Mouse (Mus musculus): ENCODE measurements around the gene Zfp995. TPM values are rescaled to one million over a fixed set of nuclear protein-coding genes. Genes with fewer than 3 reads are reported as not detected.
"Not testable (repeated sequence)": the region's sequence is repeated elsewhere in the genome, so short reads cannot be mapped to it uniquely, and the experiment has no call there.

The Zfp995 gene
- 8.9 and 9.6 TPM in 2 replicates for polyA plus RNA-seq (2015; fragmentation: Nextera tagmentation; extraction: Ambion mirVana)

DNA sequence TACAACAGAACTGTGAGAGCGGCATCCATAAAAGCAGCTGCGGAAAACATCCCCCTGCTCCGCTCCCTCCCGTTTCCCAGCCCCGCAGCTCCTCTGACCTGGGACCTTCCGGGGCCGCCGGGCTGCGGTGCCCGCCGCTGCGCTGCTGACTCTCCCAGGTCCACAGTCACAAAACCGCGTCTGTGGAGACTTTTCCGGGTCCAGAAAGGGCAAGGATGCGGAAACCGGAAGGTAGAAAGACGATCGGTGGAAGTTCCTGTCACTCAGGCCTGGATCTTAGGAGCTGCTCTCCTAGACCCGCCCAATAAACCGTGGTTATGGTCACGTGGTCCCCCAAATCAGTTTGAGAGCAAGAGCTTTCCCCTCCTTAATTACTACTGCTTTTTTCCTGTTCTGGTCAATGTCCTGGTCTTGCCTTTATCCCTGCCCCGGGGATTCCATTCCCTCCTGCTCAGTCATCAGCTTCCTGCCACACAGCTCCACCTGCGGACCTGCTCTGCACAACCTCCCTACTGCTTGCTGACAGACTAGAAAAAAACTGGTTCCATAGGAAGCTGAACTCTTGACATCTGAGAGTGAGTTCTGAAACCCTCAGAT, at the start of gene Zfp995:
Gene Zfp995, minus strand, starts transcription at position 471 of the 597 bp plus-strand sequence.
- Histone ChIP-seq H3K4me3 (peak within 1 kb of the TSS; percentile 87), H3K4me2 (peak within 1 kb of the TSS; percentile 84), H3K9ac (peak within 1 kb of the TSS; percentile 92), H3K27ac (peak within 1 kb of the TSS; percentile 75), H3K4me1 (peaks cover 11% of the 10 kb centered on the region)
- not testable (repeated sequence) for H3K9me3 ChIP-seq; H3K36me3 ChIP-seq (replicated peaks); H3K27me3 ChIP-seq (replicated peaks)
- peak; percentile 99 for ATAC-seq (replicated peaks)
- 0% methylated on average over 24 of the region's 24 CpGs for WGBS

DNA sequence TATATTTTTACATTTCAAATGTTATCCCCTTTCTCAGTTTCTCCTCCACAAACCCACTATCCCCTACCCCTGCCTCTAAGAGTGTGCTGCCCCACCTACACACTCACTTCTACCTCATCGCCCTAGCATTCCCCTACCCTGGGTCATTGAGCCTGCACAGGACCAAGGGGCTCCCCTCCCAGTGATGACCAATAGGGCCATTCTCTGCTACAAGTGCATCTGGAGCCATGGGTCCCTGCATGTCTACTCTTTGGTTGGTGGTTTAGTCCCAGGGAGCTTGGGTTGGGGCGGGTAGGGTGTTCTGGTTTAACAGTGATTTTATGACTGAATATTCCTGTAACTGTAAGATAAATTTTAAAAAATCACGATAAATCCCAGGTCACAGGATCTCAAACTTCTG, 687 bp downstream of the Zfp995 start:
- Histone ChIP-seq H3K4me1 (peaks cover 11% of the 10 kb centered on the region), H3K27ac (peak overlapping the region; percentile 75; the same call in 1 of the 2 replicates), H3K4me3 (peak overlapping the region; percentile 87), H3K27me3 (replicated peaks) (no peaks in the 10 kb centered on the region), H3K9me3 (no peaks in the 10 kb centered on the region), H3K4me2 (peak overlapping the region; percentile 84), H3K9ac (peak overlapping the region; percentile 92), H3K36me3 (replicated peaks) (no peaks in the 10 kb centered on the region)
- ATAC-seq (replicated peaks): peak; percentile 85
- 3% methylated on average over 3 of the region's 3 CpGs for WGBS

DNA sequence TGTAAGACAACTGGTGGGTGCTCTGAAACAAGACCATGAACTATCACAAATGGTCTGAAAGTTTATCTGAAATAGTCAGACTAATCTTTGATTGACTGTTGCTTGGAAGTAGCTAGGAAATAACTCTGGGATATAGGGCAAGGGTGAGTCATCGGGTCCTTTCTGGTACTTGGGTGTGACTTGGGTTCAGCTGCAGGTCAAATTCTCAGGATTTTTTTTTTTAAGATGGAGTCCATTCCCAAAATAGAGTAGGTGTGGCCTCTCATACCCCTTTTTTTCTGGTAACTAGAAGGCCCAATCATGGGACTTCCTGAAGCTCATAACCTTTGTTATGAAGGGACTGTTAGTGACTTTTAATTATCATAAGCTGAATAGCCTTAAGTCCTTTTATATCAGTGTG, 38.5 kb downstream of the Zfp995 start:
- H3K27ac ChIP-seq: no peak overlapping the region
- no peaks in the 10 kb centered on the region for H3K27me3 ChIP-seq (replicated peaks)
- H3K4me1 ChIP-seq: no peaks in the 10 kb centered on the region
- H3K4me3 ChIP-seq: no peak overlapping the region
- no peaks in the 10 kb centered on the region for H3K9me3 ChIP-seq
- no peak overlapping the region for H3K4me2 ChIP-seq
- H3K36me3 ChIP-seq (replicated peaks): no peaks in the 10 kb centered on the region
- H3K9ac ChIP-seq: no peak overlapping the region
- ATAC-seq (replicated peaks): no peak
- WGBS: 91% methylated on average over 1 of the region's 1 CpGs

- not testable (repeated sequence) for H3K4me2 ChIP-seq; H3K27ac ChIP-seq; H3K4me3 ChIP-seq; H3K4me1 ChIP-seq; H3K36me3 ChIP-seq (replicated peaks); H3K27me3 ChIP-seq (replicated peaks); H3K9ac ChIP-seq; H3K9me3 ChIP-seq
- WGBS: 89% methylated on average over 8 of the region's 8 CpGs
- ATAC-seq (replicated peaks): peak; percentile 48; the same call in 1 of the 2 replicates
Observed at GRCm38 (mm10) chr17:21846322-21846582, 63.5 kb downstream of the Zfp995 start.

- Histone ChIP-seq H3K27me3 (replicated peaks) (no peaks in the 10 kb centered on the region), H3K36me3 (replicated peaks) (no peaks in the 10 kb centered on the region), H3K27ac (peak within 1 kb of the TSS; percentile 23; the same call in 1 of the 2 replicates), H3K9ac (peak within 1 kb of the TSS; percentile 63), H3K4me3 (peak within 1 kb of the TSS; percentile 67), H3K4me1 (peaks cover 7% of the 10 kb centered on the region; the same call in 1 of the 2 replicates), H3K4me2 (peak within 1 kb of the TSS; percentile 63), H3K9me3 (no peaks in the 10 kb centered on the region)
- WGBS: 4% methylated on average over 22 of the region's 22 CpGs
- ATAC-seq (replicated peaks): peak; percentile 99
Observed at GRCm38 (mm10) chr17:21845545-21846321, 64.0 kb downstream of the Zfp995 start, which contains the start of gene Zfp820. TSS of gene Zfp820 (minus strand) at chr17:21845772.

DNA sequence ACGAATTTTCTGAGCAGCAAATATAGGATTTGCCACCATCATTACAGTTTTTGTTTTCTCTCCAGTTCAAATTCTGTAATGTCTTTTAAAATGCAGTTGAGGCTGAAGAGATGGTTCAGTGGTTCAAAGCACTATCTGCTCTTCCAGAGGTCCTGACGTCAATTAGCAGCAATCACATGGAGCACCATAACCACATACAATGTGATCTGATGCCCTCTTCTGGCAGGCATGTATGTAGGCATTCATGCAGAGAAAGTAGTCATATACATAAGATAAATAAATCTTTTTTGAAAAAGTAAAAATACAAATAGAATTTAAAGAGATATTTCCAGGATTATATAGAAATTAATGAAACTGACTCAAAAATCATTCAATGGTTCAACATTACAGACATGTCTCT, 71.2 kb downstream of the Zfp995 start:
- H3K27me3 ChIP-seq (replicated peaks): no peaks in the 10 kb centered on the region
- no peaks in the 10 kb centered on the region for H3K36me3 ChIP-seq (replicated peaks)
- no peak for ATAC-seq (replicated peaks)
- H3K4me3 ChIP-seq: no peak overlapping the region
- H3K27ac ChIP-seq: no peak overlapping the region
- H3K9ac ChIP-seq: no peak overlapping the region
- WGBS: 68% methylated on average over 2 of the region's 2 CpGs
- H3K4me2 ChIP-seq: no peak overlapping the region
- no peaks in the 10 kb centered on the region for H3K9me3 ChIP-seq
- no peaks in the 10 kb centered on the region for H3K4me1 ChIP-seq

Other genes with a start within 250 kb of the Zfp995 start
- gene Gm10226, start 218.1 kb downstream of the Zfp995 start, polyA plus RNA-seq (2015; fragmentation: Nextera tagmentation; extraction: Ambion mirVana): 17.8 and 20.0 TPM in 2 replicates
- 11.5 and 12.1 TPM in 2 replicates for gene Zfp760, start 202.2 kb downstream of the Zfp995 start, polyA plus RNA-seq (2015; fragmentation: Nextera tagmentation; extraction: Ambion mirVana)
- gene Zfp229, start 179.1 kb downstream of the Zfp995 start, polyA plus RNA-seq (2015; fragmentation: Nextera tagmentation; extraction: Ambion mirVana): 10.0 and 10.7 TPM in 2 replicates
- 1.5 and 2.1 TPM in 2 replicates for gene Zfp820, start 64.2 kb downstream of the Zfp995 start, polyA plus RNA-seq (2015; fragmentation: Nextera tagmentation; extraction: Ambion mirVana)
- gene Zfp942, start 52.5 kb upstream of the Zfp995 start, polyA plus RNA-seq (2015; fragmentation: Nextera tagmentation; extraction: Ambion mirVana): 19.6 and 20.1 TPM in 2 replicates
- gene Zfp943, start 52.6 kb upstream of the Zfp995 start, polyA plus RNA-seq (2015; fragmentation: Nextera tagmentation; extraction: Ambion mirVana): 16.6 and 17.1 TPM in 2 replicates